Mouse (Mus musculus): Measurements from ENCODE around the gene Map3k11. TPM values are rescaled to one million over a fixed set of nuclear protein-coding genes. Genes with fewer than 3 reads are reported as not detected.
A peak's percentile ranks its signal among the peaks of the same experiment; 100 is the strongest.

Map3k11 gene
- polyA plus RNA-seq, 1 experiment = 29.7 TPM

- H3K27ac ChIP-seq (ENCODE audit: insufficient read depth, low read length) = peak overlapping the region; percentile 52; the same call in 1 of the 2 replicates
- TF ChIP-seq CTCF (IDR thresholded peaks at IDR 0.05; ENCODE audit: borderline replicate concordance, insufficient read depth, low read depth, low read length) (0 out of 2 replicates have a peak, but pooled peaks have one; percentile 12), POLR2A (IDR thresholded peaks at IDR 0.05; ENCODE audit: borderline replicate concordance, insufficient read depth, low read length) (peak; percentile 54; the same call in 1 of the 2 replicates)
- H3K4me3 ChIP-seq (replicated peaks; ENCODE audit: insufficient read depth, low read depth, low read length) = peak overlapping the region; percentile 43
- peaks cover 4% of the 10 kb centered on the region; the same call in 1 of the 2 replicates for H3K4me1 ChIP-seq (ENCODE audit: control insufficient read depth, insufficient read depth, low read length)
- WGBS = 7% methylated on average over 26 of the region's 26 CpGs
- DNase-seq = peak; percentile 66 to 71
- no peaks in the 10 kb centered on the region for H3K27me3 ChIP-seq (ENCODE audit: control insufficient read depth, insufficient read depth, low read length)
Observed at GRCm38 (mm10) chr19:5648401-5649297, 39.9 kb upstream of the Map3k11 start.

DNA sequence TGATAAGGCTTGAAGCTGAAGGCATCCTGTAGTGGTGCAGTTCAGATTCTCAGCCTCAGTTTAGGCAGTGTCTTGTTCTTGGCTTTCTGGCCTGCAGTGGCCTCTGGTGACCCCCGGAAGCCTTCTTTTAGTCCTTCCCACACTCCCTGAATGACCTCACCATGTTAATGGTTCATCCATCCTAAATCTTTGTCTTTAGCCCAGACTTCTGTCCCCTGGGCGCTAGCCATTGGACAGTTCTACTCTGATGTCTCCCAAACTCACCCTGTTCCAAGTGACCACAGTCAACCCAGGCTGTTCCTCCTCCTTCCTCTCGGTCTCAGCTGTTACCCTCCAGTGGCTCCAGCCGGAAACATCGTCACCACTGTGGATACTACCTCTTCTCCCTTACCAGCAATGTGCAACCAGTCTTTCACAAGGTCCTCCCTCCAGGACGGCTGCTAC, 39.2 kb upstream of the Map3k11 start:
- H3K4me1 ChIP-seq (ENCODE audit: control insufficient read depth, insufficient read depth, low read length) = peaks cover 6% of the 10 kb centered on the region
- TF ChIP-seq CTCF (IDR thresholded peaks at IDR 0.05; ENCODE audit: borderline replicate concordance, insufficient read depth, low read depth, low read length) (no peak), POLR2A (IDR thresholded peaks at IDR 0.05; ENCODE audit: borderline replicate concordance, insufficient read depth, low read length) (no peak)
- WGBS = 71% methylated on average over 6 of the region's 6 CpGs
- no peak overlapping the region for H3K27ac ChIP-seq (ENCODE audit: insufficient read depth, low read length)
- no peak for DNase-seq
- H3K27me3 ChIP-seq (ENCODE audit: control insufficient read depth, insufficient read depth, low read length) = no peaks in the 10 kb centered on the region
- H3K4me3 ChIP-seq (replicated peaks; ENCODE audit: insufficient read depth, low read depth, low read length) = no peak overlapping the region

- TF ChIP-seq POLR2A (IDR thresholded peaks at IDR 0.05; ENCODE audit: borderline replicate concordance, insufficient read depth, low read length) (no peak), CTCF (IDR thresholded peaks at IDR 0.05; ENCODE audit: borderline replicate concordance, insufficient read depth, low read depth, low read length) (no peak)
- 66% methylated on average over 13 of the region's 13 CpGs for WGBS
- H3K27ac ChIP-seq (ENCODE audit: insufficient read depth, low read length) = no peak overlapping the region
- no peak overlapping the region for H3K4me3 ChIP-seq (replicated peaks; ENCODE audit: insufficient read depth, low read depth, low read length)
- H3K27me3 ChIP-seq (ENCODE audit: control insufficient read depth, insufficient read depth, low read length) = 0 out of 2 replicates have a peak, but pooled peaks cover 2% of the 10 kb centered on the region
- H3K4me1 ChIP-seq (ENCODE audit: control insufficient read depth, insufficient read depth, low read length) = peaks cover 6% of the 10 kb centered on the region
- no peak for DNase-seq
Observed at GRCm38 (mm10) chr19:5651502-5652274, 36.9 kb upstream of the Map3k11 start.

DNA sequence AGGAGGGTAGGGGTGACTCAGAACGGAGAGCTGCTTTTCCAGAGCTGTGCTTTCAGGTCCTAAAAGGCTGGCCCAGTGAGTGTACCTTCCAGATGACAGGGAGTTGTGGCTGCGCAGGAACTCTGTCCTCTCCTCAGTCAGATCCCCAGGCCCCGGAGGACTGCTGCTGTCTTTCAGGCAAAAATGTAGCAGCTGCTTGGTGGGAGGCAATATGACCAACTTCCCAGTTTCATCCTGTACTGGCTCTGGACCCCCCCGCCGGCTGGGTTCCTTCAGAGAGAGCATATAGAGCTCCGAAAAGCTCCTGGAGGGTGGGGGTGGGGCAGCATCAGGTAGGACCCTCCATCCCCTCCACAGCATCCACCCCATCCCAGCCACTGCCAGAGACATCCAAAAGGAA, 36.0 kb upstream of the Map3k11 start:
- H3K27ac ChIP-seq (ENCODE audit: insufficient read depth, low read length) = no peak overlapping the region
- peaks cover 6% of the 10 kb centered on the region for H3K4me1 ChIP-seq (ENCODE audit: control insufficient read depth, insufficient read depth, low read length)
- H3K27me3 ChIP-seq (ENCODE audit: control insufficient read depth, insufficient read depth, low read length) = 0 out of 2 replicates have a peak, but pooled peaks cover 2% of the 10 kb centered on the region
- DNase-seq = no peak
- no peak overlapping the region for H3K4me3 ChIP-seq (replicated peaks; ENCODE audit: insufficient read depth, low read depth, low read length)
- 88% methylated on average over 6 of the region's 6 CpGs for WGBS
- TF ChIP-seq POLR2A (IDR thresholded peaks at IDR 0.05; ENCODE audit: borderline replicate concordance, insufficient read depth, low read length) = no peak
- TF ChIP-seq CTCF (IDR thresholded peaks at IDR 0.05; ENCODE audit: borderline replicate concordance, insufficient read depth, low read depth, low read length) = no peak

- H3K27me3 ChIP-seq (ENCODE audit: control insufficient read depth, insufficient read depth, low read length) = 0 out of 2 replicates have a peak, but pooled peaks cover 2% of the 10 kb centered on the region
- no peak for DNase-seq
- TF ChIP-seq CTCF (IDR thresholded peaks at IDR 0.05; ENCODE audit: borderline replicate concordance, insufficient read depth, low read depth, low read length) (no peak), POLR2A (IDR thresholded peaks at IDR 0.05; ENCODE audit: borderline replicate concordance, insufficient read depth, low read length) (no peak)
- H3K4me1 ChIP-seq (ENCODE audit: control insufficient read depth, insufficient read depth, low read length) = peaks cover 3% of the 10 kb centered on the region; the same call in 1 of the 2 replicates
- no peak overlapping the region for H3K27ac ChIP-seq (ENCODE audit: insufficient read depth, low read length)
- H3K4me3 ChIP-seq (replicated peaks; ENCODE audit: insufficient read depth, low read depth, low read length) = peak overlapping the region; percentile 56
- WGBS = 7% methylated on average over 61 of the region's 62 CpGs
Observed at GRCm38 (mm10) chr19:5653969-5654719, 34.4 kb upstream of the Map3k11 start.

GRCm38 (mm10) chr19:5654720-5655298, 33.7 kb upstream of the Map3k11 start:
- DNase-seq = no peak
- TF ChIP-seq POLR2A (IDR thresholded peaks at IDR 0.05; ENCODE audit: borderline replicate concordance, insufficient read depth, low read length) = no peak
- no peak for TF ChIP-seq CTCF (IDR thresholded peaks at IDR 0.05; ENCODE audit: borderline replicate concordance, insufficient read depth, low read depth, low read length)
- Histone ChIP-seq H3K27me3 (ENCODE audit: control insufficient read depth, insufficient read depth, low read length) (0 out of 2 replicates have a peak, but pooled peaks cover 2% of the 10 kb centered on the region), H3K27ac (ENCODE audit: insufficient read depth, low read length) (no peak overlapping the region), H3K4me1 (ENCODE audit: control insufficient read depth, insufficient read depth, low read length) (peaks cover 3% of the 10 kb centered on the region; the same call in 1 of the 2 replicates), H3K4me3 (replicated peaks; ENCODE audit: insufficient read depth, low read depth, low read length) (peak overlapping the region; percentile 56)
- 8% methylated on average over 43 of the region's 43 CpGs for WGBS

Measured in cerebellum, adult 2 months (tissue).